Mouse (Mus musculus) layer of hippocampus, postnatal 25 days (tissue): ENCODE data around the gene Tfap2a. TPM values are rescaled to one million over a fixed set of nuclear protein-coding genes. Genes with fewer than 3 reads are reported as not detected.

Experiments used
- DNase-seq, 2 experiments: peaks; one replicate each; pipeline ENCODE4 v3.0.0; 2022; ENCODE audit warnings: mixed read lengths in 2 of 2, low spot score in 1 of 2; ENCODE audit errors: extremely low spot score in 1 of 2
- total RNA-seq, 2 experiments: library from RNA; stranded (reverse); gene quantifications; 2 replicates each; pipeline ENCODE4 v1.2.3; 2021

The Tfap2a gene
- total RNA-seq, 2 experiments from 2014 or later, result 0.09 to 0.52 TPM

- DNase-seq, result no peak
Measured at GRCm38 (mm10) chr13:40735416-40736106, 2.6 kb downstream of the Tfap2a start.

GRCm38 (mm10) chr13:40734316-40734965 lies 3.7 kb downstream of the Tfap2a start:
- no peak for DNase-seq

DNA sequence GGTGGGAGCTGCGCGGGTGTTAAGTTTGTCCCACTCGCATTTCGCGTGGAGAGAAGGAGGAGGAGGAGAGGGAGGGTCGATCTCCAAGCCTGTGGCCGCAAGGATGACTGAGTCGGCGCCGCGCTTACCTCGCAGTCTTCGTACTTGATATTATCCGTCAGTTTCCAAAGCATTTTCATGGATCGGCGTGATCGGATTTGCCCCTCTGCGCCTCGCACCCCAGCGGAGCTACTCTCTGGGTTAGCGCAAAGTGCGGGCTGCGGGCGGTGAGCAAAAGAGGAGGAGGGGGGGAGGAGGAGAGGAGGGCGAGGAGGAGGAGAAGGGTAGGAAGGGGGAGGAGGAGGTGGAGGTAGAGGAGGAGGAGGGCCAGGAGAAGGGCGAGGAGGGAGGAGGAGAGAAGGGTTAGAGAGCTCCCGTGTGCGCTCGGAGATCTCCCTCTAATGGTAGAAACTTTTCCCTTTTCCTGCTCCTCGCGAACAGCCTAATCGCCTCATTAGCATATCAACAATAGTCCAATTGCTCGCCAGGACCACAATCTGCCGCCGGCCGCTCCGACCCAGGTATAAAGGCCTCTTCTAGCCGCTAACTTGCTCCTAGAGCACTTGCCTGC lies 4.5 kb downstream of the Tfap2a start:
- no peak for DNase-seq

GRCm38 (mm10) chr13:40732816-40733541 lies 5.2 kb downstream of the Tfap2a start:
- DNase-seq, result no peak

DNA sequence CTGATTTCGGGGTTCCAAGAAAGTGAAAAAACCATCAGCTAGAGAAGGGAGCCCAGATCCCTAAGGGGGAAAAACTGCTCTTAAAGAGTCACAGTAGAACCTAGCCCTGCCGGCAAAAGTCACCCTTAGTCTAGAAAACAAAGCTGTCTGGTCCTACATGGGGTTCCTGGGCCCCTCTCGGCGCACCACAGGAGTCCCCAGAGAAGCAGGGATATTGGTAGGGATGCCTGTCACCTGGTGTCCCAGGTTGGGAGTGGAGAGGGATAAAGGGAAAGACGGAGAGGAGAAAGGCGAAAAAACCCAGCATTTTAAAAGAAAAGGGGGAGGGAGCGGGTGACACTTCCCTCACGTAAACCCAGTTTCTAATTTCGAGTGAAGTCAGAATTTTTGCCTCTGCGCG lies 6.1 kb downstream of the Tfap2a start:
- no peak for DNase-seq

- DNase-seq, result no peak
Measured at GRCm38 (mm10) chr13:40731179-40731841, 6.9 kb downstream of the Tfap2a start.

DNA sequence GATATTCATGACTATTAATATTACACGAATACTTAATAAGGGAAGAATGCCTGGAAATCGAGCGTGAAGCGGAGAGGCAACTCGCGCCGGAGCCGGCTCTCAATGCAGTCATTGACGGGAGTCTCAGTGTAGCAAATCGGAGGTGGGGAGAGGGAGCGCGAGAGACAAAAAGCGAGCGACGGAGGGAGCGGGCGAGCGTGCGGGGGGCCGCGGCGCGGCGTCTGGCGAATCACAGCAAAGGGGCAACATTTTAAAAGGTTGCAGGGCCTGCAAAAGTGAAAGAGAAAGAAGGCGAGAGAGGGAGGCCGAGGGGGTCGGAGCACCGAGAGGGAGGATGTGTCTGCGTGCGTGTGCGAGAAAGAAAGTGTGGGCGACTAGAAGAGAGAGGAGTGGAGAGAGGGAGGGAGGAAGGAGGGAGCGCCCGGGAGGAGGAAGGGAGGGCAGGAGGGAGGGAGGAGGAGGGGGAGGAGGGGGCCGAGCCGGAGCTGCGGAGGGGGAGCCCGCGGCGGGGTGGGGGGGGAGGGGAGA lies 7.5 kb downstream of the Tfap2a start:
- DNase-seq, result no peak

GRCm38 (mm10) chr13:40729592-40730431 lies 8.4 kb downstream of the Tfap2a start:
- DNase-seq, result no peak

DNA sequence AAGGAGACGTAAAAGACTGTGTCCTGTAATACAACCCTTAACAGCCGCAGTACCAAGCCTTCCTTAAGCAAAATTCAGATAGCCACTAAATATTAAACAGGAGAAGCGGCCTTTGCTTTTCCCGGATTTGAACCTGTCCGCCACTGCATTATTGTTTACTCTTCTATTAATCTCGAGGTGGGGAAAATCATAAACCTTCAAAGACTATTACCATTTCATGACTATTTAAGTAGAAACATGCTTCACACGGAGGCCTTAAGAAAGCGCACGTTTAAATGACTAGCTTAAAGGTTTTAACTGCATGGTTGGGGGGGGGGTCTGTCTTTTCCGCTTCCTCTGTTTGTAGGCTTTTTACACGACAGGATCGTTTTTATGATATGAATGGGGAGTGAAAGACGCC lies 9.1 kb downstream of the Tfap2a start:
- no peak for DNase-seq

GRCm38 (mm10) chr13:40728626-40728990 lies 9.6 kb downstream of the Tfap2a start:
- no peak for DNase-seq

DNA sequence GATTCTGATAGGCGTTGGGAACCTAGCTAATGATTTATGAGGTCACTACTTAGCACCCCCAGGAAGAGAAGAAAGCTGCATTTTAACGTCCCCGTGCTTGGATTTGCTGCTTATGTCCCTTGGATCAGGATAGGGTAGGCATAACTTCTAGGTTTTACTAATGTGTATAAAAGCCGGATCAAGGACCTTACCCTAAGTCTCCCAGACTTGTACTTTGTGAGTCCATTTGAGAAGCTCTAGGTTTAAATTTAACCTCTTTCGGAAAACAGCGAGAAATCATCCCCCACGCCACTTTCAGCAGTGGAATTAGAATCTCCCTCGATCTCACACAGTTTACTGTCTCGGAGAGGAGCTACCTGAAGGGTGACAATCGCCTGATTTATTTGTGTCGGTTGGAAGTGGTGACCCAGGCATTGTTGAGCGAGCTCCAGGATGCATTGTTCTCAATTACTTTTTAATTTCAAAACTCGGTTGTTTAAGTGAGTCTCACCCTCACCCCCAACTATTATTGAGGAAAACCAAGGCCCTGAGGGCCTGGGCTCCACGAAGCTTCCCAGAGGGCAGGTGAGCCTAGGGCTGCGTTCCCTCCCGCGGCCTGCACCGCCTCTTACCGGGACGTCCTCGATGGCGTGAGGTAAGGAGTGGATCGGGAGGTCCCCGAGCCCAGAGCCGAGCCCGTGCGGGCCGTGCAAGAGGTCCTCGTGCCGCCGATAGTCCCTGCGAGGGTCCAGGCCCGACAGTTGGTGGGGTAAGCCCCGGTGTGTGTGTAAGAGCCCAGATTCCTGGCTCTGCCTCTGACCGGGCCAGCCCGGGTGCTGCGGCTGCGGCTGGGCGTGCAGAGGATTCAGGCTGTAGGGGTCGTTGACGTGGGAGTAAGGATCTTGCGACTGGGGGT lies 10.2 kb downstream of the Tfap2a start:
- DNase-seq, result no peak

- no peak for DNase-seq
Measured at GRCm38 (mm10) chr13:40725924-40726323, 12.3 kb downstream of the Tfap2a start.

- no peak for DNase-seq
Measured at GRCm38 (mm10) chr13:40723598-40723920, 14.6 kb downstream of the Tfap2a start.

DNA sequence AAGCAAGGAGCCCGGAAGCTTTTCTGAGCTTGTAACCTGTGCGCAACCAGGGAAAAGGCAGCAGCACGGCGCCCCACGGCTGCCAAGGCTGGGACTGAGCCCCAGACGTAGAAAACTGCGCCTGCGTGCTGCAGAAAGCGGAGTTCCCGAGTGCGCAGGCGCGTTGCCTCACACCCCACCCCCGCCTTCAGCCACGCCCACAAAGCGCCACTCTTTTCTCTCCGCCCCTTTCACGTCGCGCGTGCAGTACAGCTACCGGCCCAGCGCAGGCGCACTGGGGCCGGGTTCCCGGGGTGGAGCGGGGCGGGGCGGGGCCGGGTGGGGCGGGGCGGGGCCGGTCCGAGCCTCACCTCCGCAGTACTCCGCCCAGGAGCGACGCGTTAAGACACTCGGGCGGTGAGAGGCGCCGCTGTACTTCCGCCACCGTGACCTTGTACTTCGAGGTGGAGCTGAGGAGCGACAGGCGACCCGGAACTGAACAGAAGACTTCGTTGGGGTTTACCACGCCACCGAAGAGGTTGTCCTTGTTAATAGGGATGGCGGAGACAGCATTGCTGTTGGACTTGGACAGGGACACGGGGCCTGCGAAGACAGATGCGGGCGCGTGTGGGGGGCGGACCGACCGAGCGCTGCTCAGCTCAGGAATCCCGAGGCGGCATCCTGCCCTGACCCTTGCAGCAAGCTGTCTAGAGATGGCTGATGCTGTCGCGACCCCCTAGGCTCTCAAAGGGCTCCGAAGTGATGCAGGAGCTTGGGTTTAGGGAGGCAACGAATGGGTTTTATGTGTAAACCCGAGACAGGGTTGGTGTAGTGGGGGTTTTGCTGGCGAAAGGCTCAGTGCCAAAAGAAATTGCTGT lies 15.2 kb downstream of the Tfap2a start:
- peak in 1 of 2 experiments; percentile 66 for DNase-seq

DNA sequence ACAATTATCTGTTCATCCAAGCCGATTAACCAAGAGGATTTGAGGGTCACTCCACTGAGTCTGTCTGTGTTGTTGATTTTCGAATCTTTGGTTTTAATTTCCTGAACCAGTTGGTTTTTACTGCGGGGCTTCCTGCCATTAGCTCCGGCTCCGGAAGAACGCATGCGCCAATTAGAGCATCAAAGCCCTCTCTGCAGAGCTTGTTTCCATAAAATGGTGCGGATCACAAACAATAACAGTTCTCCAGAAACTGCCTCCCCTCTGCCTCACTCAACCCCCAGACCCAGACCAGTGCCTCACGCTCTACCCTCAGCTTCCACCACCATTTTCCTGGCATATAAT lies 18.5 kb downstream of the Tfap2a start:
- no peak for DNase-seq

- no peak for DNase-seq
Measured at GRCm38 (mm10) chr13:40719066-40719740, 19.0 kb downstream of the Tfap2a start.
